7 mouse cellular contexts compared by ENCODE assay signal in the genomic region with DNA sequence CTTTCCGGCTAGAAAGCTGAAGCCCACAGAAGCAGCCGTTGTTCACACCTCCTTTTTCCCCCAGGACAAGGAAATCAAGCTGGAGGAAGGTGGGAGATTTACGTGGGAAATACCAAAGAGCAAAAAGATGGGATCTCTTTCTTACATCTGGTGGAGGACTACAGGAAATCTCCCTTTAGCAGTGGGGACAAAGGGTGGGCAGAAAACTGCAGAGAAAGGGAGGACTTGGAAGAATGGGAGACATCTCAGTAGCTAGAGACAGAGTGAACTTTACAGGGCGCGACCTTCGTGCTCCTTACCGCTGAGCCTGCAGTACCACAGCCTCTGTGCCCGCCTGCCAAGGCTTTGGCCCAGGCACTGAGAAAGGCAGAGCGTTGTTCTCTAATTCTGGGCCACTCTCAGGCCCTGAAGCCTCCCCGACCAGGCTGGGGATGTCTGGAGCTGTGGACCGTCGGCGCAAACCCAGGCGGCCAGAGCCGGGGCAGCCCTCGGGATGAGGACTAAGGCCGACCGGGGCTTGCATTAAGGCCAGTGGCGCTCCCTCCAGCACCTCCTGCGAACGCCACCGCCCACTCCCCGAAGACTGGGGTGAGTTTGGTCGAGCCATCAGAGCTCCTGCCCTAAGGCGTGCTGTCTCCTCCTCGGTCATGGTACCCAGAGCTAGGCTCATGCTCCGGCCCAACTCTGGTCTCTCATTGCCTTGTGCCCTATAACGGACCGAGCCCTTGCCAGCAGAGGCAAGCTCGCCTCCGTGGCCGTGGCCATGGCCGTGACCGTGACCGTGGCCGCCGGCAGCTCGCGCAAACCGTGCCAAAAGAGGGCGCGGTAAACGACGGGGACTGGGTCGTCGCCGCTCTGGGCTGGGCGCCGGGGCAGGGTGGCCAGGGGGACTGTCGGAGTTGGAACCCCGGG. TPM values are rescaled to one million over a fixed set of nuclear protein-coding genes. Genes with fewer than 3 reads are reported as not detected.
DNase-seq lines count a peak whose midpoint lies in the region; ATAC-seq and TF ChIP-seq lines count a peak whose summit lies in the region.

No protein-coding gene starts in this region.

- TF ChIP-seq CTCF in small intestine, adult 2 months (IDR thresholded peaks at IDR 0.05; ENCODE audit: extremely low read depth, insufficient read length, insufficient replicate concordance, low read depth, low read length) = no peak

- no peaks in the 10 kb centered on the region for H3K9me3 ChIP-seq in megakaryocyte, embryonic 14.5 days
- no peaks in the 10 kb centered on the region for H3K9me3 ChIP-seq in embryonic facial prominence, embryonic 15.5 days (replicated peaks)
- no peaks in the 10 kb centered on the region for H3K9me3 ChIP-seq in limb, embryonic 12.5 days

- H3K4me1 ChIP-seq in megakaryocyte, embryonic 14.5 days = peaks cover 87% of the 10 kb centered on the region
- H3K4me1 ChIP-seq in embryonic facial prominence, embryonic 15.5 days = peaks cover 51% of the 10 kb centered on the region
- H3K4me1 ChIP-seq in limb, embryonic 12.5 days (replicated peaks) = peaks cover 42% of the 10 kb centered on the region
- H3K4me1 ChIP-seq in small intestine, adult 2 months (ENCODE audit: control insufficient read depth, insufficient read depth, insufficient read length, low read length) = peaks cover 18% of the 10 kb centered on the region

- H3K4me2 ChIP-seq in embryonic facial prominence, embryonic 15.5 days (replicated peaks) = peak overlapping the region; percentile 90
- H3K4me2 ChIP-seq in limb, embryonic 12.5 days = peak overlapping the region; percentile 69

- ATAC-seq in megakaryocyte, adult 5-6 weeks (ENCODE audit: poor library complexity, severe bottlenecking) = no peak
- 0 out of 2 replicates have a peak, but pooled peaks have one; percentile 2 for ATAC-seq in embryonic facial prominence, embryonic 15.5 days (ENCODE audit: insufficient number of reproducible peaks, low FRiP score, low TSS enrichment, low read depth)
- no peak for ATAC-seq in limb, embryonic 12.5 days (ENCODE audit: insufficient number of reproducible peaks, insufficient read depth, low FRiP score, low TSS enrichment, low read depth)

- H3K4me3 ChIP-seq in megakaryocyte, embryonic 14.5 days (replicated peaks) = peak overlapping the region; percentile 95
- peak overlapping the region; percentile 44 for H3K4me3 ChIP-seq in embryonic facial prominence, embryonic 15.5 days (replicated peaks)
- H3K4me3 ChIP-seq in limb, embryonic 12.5 days (replicated peaks) = peak overlapping the region; percentile 42
- H3K4me3 ChIP-seq in small intestine, adult 2 months (ENCODE audit: low read depth, low read length) = peak overlapping the region; percentile 57

- WGBS in embryonic facial prominence, embryonic 15.5 days = 6% methylated on average over 51 of the region's 51 CpGs
- 2% methylated on average over 50 of the region's 51 CpGs for WGBS in limb, embryonic 12.5 days
- WGBS in small intestine, adult 2 months = 12% methylated on average over 51 of the region's 51 CpGs

- DNase-seq in frontal cortex, postnatal 10 days (ENCODE audit: low spot score in 2 of 2) = no peak
- no peak for DNase-seq in left cerebral cortex, postnatal 4 days

- H3K27ac ChIP-seq in embryonic facial prominence, embryonic 15.5 days (replicated peaks) = no peak overlapping the region
- H3K27ac ChIP-seq in limb, embryonic 12.5 days = no peak overlapping the region
- H3K27ac ChIP-seq in small intestine, adult 2 months (ENCODE audit: insufficient read depth, low read depth, low read length) = no peak overlapping the region

- H3K27me3 ChIP-seq in megakaryocyte, embryonic 14.5 days (replicated peaks) = peaks cover 70% of the 10 kb centered on the region
- H3K27me3 ChIP-seq in embryonic facial prominence, embryonic 15.5 days = peaks cover 81% of the 10 kb centered on the region
- peaks cover 96% of the 10 kb centered on the region for H3K27me3 ChIP-seq in limb, embryonic 12.5 days
- H3K27me3 ChIP-seq in small intestine, adult 2 months (ENCODE audit: control insufficient read depth, insufficient read depth, low read length) = peaks cover 57% of the 10 kb centered on the region

- TF ChIP-seq POLR2A in small intestine, adult 2 months (IDR thresholded peaks at IDR 0.05; ENCODE audit: low read depth, low read length) = no peak

- peaks cover 14% of the 10 kb centered on the region for H3K36me3 ChIP-seq in megakaryocyte, embryonic 14.5 days (replicated peaks; ENCODE audit: low read length)
- H3K36me3 ChIP-seq in embryonic facial prominence, embryonic 15.5 days = no peaks in the 10 kb centered on the region
- H3K36me3 ChIP-seq in limb, embryonic 12.5 days = no peaks in the 10 kb centered on the region
- H3K36me3 ChIP-seq in small intestine, adult 2 months (ENCODE audit: control insufficient read depth, insufficient read depth, low read length) = no peaks in the 10 kb centered on the region

- H3K9ac ChIP-seq in embryonic facial prominence, embryonic 15.5 days = no peak overlapping the region
- H3K9ac ChIP-seq in limb, embryonic 12.5 days (replicated peaks) = no peak overlapping the region; the same call in 1 of the 2 replicates

- intact Hi-C loops in left cerebral cortex, postnatal 4 days (cut with DNase I) = loop anchor here (5.0 kb wide), 1 partner anchor 45 kb away; a partner anchor contains a TSS

RNA-seq across cellular contexts. Expression of a gene that starts 1.5 kb away (rescaled TPM):
- polyA plus RNA-seq in megakaryocyte, embryonic 14.5 days (2012; ENCODE audit: insufficient read depth, low replicate concordance) = 0.30 and 0.55 TPM in 2 replicates
- 0.07 and 0.11 TPM in 2 replicates for total RNA-seq in megakaryocyte, adult 5-6 weeks (2015)
- 0.07 and 0.12 TPM in 2 replicates for total RNA-seq in megakaryocyte, adult 5-6 weeks (2017)
- polyA plus RNA-seq in embryonic facial prominence, embryonic 15.5 days (2015; fragmentation: Nextera tagmentation; extraction: Ambion mirVana) = 0.11 and 0.19 TPM in 2 replicates
- polyA plus RNA-seq in limb, embryonic 12.5 days (2016; fragmentation: Nextera tagmentation; extraction: Ambion mirVana) = not detected in 2 replicates
- 0.13 and 1.4 TPM in 2 replicates for polyA plus RNA-seq in small intestine, adult 2 months (2012; rRNA removed)
- 1 to 10 TPM; 2.2 to 2.5 TPM for total RNA-seq in left cerebral cortex, postnatal 4 days (2021)

RNA-seq across cellular contexts. Expression of a gene that starts 26.0 kb away (rescaled TPM):
- 14.4 and 25.8 TPM in 2 replicates for polyA plus RNA-seq in megakaryocyte, embryonic 14.5 days (2012; ENCODE audit: insufficient read depth, low replicate concordance)
- 48.2 and 48.4 TPM in 2 replicates for total RNA-seq in megakaryocyte, adult 5-6 weeks (2015)
- 38.1 and 46.9 TPM in 2 replicates for total RNA-seq in megakaryocyte, adult 5-6 weeks (2017)
- polyA plus RNA-seq in embryonic facial prominence, embryonic 15.5 days (2015; fragmentation: Nextera tagmentation; extraction: Ambion mirVana) = 0.75 and 1.1 TPM in 2 replicates
- polyA plus RNA-seq in limb, embryonic 12.5 days (2016; fragmentation: Nextera tagmentation; extraction: Ambion mirVana) = 0.26 and 0.44 TPM in 2 replicates
- polyA plus RNA-seq in small intestine, adult 2 months (2012; rRNA removed) = 2.9 and 6.2 TPM in 2 replicates
- 1 to 10 TPM; 1.8 to 2.1 TPM for total RNA-seq in left cerebral cortex, postnatal 4 days (2021)

RNA-seq across cellular contexts. Expression of a gene that starts 39.1 kb away (rescaled TPM):
- 7.2 and 8.5 TPM in 2 replicates for polyA plus RNA-seq in megakaryocyte, embryonic 14.5 days (2012; ENCODE audit: insufficient read depth, low replicate concordance)
- not detected in 2 replicates for total RNA-seq in megakaryocyte, adult 5-6 weeks (2015)
- total RNA-seq in megakaryocyte, adult 5-6 weeks (2017) = not detected in 2 replicates
- polyA plus RNA-seq in embryonic facial prominence, embryonic 15.5 days (2015; fragmentation: Nextera tagmentation; extraction: Ambion mirVana) = 8.5 TPM in 2 replicates
- polyA plus RNA-seq in limb, embryonic 12.5 days (2016; fragmentation: Nextera tagmentation; extraction: Ambion mirVana) = 0.71 and 1.0 TPM in 2 replicates
- 1.8 and 2.0 TPM in 2 replicates for polyA plus RNA-seq in small intestine, adult 2 months (2012; rRNA removed)
- 100 to 1,000 TPM; 142 to 154 TPM for total RNA-seq in left cerebral cortex, postnatal 4 days (2021)

RNA-seq across cellular contexts. Expression of a gene that starts 43.3 kb away (rescaled TPM):
- 374 and 820 TPM in 2 replicates for polyA plus RNA-seq in megakaryocyte, embryonic 14.5 days (2012; ENCODE audit: insufficient read depth, low replicate concordance)
- 12.0 and 15.3 TPM in 2 replicates for total RNA-seq in megakaryocyte, adult 5-6 weeks (2015)
- total RNA-seq in megakaryocyte, adult 5-6 weeks (2017) = 10.6 and 11.2 TPM in 2 replicates
- 15.9 and 16.9 TPM in 2 replicates for polyA plus RNA-seq in embryonic facial prominence, embryonic 15.5 days (2015; fragmentation: Nextera tagmentation; extraction: Ambion mirVana)
- 20.6 and 21.3 TPM in 2 replicates for polyA plus RNA-seq in limb, embryonic 12.5 days (2016; fragmentation: Nextera tagmentation; extraction: Ambion mirVana)
- polyA plus RNA-seq in small intestine, adult 2 months (2012; rRNA removed) = 6.2 and 8.8 TPM in 2 replicates
- total RNA-seq in left cerebral cortex, postnatal 4 days (2021) = 10 to 100 TPM; 17.8 to 19.7 TPM

Comparison
In these comparisons a context has a peak if more than half of its experiments do, and no peak if none do; other contexts are left out.
1. H3K4me3 ChIP-seq: peak in every context shown above with its lines; median percentile 95 in megakaryocyte, embryonic 14.5 days; 57 in small intestine, adult 2 months; 44 in embryonic facial prominence, embryonic 15.5 days; 42 in limb, embryonic 12.5 days.